Mouse (Mus musculus): ENCODE data around the gene Sptbn2.
A peak's percentile ranks its signal among the peaks of the same experiment; 100 is the strongest.

Sptbn2 gene

GRCm38 (mm10) chr19:4711098-4711600 lies at the start of gene Sptbn2:
TSS of gene Sptbn2 (plus strand) at chr19:4711167.
- no peak for DNase-seq (ENCODE audit: low spot score)

DNA sequence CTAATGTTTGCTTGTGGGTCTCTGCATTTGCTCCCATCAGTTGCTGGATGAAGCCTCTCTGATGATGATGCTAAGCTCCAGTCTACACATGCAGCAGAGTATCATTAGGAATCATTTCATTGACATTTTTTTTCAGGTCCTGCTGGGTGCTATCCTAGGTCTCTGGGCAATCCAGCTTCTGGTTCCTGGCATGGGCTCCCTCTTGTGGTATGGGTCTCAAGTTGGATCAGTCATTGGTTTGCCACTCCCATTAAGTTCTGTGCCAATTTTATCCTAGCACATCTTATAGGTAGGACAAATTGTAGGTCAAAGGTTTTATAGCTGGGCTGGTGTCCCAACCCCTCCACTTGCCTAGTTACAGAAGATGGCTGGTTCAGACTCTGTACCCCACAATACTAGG lies 44.2 kb upstream of the Sptbn2 start:
- no peak for DNase-seq (ENCODE audit: low spot score)

- DNase-seq (ENCODE audit: low spot score), result no peak
These were observed 40.2 kb upstream of the Sptbn2 start for GRCm38 (mm10) chr19:4670776-4671175.

- peak; percentile 10 for DNase-seq (ENCODE audit: low spot score)
These were observed 38.6 kb upstream of the Sptbn2 start for GRCm38 (mm10) chr19:4672401-4672800.

GRCm38 (mm10) chr19:4694346-4694745 lies 16.6 kb upstream of the Sptbn2 start:
- DNase-seq (ENCODE audit: low spot score), result no peak

DNA sequence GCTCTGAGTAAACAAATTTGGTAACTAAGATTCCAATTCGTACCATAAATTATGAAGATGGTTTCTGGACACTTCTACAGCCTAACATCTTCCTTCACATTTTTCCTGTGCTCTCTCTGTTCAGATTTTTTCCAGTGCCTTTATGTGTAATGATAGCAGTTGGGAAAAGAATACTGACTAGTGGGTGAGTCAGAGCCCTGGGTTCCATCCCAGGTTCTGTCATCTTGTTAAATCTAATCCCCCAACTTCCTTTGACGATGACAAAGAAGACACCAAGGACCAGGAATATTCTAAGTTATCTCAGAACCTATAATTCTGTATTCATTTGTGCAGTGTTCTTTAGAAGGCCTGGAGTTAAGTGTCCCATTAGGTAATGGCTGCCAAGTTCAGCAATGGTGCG lies 13.8 kb upstream of the Sptbn2 start:
- DNase-seq (ENCODE audit: low spot score), result no peak

- no peak for DNase-seq (ENCODE audit: low spot score)
These were observed 13.2 kb upstream of the Sptbn2 start for GRCm38 (mm10) chr19:4697721-4698120.

GRCm38 (mm10) chr19:4698205-4698677 lies 12.7 kb upstream of the Sptbn2 start, which contains the start of gene Gm960:
TSS of gene Gm960 (minus strand) at chr19:4698668.
- peak; percentile 77 for DNase-seq (ENCODE audit: low spot score)

DNA sequence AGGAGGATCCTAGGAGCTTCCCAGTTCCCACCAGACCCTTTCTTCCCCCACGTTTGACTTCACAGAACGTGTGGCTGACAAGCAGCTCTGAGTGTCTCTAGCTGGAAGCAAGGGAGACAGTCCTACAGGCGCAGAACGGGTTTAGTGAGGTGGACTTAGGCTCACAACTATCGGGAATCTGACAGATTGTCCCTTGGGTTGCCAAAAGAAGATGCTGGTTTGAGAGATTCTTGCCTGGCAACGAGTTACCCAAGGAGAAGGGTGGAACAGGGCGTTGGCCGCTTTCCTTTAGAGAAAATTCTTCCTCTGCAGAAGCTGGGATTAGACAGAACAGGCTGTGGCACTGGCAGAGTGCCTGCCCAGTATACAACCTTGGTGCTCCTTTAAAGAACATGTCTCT lies 12.1 kb upstream of the Sptbn2 start:
- DNase-seq (ENCODE audit: low spot score), result no peak

DNA sequence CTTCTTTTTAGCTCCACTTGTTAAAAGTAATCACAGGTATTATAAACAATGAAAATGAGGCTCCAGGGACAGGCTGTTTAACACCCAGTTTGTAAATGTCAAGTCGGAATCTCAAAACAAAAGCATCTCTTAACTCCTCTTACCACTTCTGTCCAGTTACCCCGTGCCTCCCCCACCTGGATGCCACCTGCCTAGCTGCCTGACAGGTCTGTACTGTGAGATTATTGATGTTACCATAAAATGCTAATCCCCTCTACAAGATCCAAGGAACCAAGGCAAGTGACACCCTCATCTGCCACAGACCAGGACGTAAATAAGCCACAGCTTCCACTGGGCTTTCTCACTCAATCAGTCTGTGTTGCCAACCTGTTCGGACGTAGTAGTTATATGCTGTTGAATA lies 11.1 kb upstream of the Sptbn2 start:
- no peak for DNase-seq (ENCODE audit: low spot score)

DNA sequence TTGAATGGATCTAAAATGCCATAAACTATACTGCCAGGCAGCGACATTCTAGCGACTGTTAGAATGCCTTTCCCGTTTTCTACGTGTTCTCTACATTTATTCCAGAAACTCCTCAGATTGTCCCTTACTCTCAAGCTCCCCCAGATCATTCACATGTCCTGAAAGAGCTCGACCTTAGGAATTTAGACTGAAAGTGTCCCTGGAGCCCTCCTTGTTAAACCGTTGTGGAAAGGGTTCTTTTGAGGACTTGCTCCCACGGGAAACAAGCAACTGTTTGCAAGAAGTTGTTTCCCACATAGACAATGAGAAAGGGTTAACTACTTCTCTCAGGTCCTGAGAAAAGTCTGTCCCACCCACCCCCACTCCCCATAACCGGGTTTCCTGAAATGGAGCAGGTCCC lies 10.3 kb upstream of the Sptbn2 start:
- DNase-seq (ENCODE audit: low spot score), result no peak

DNA sequence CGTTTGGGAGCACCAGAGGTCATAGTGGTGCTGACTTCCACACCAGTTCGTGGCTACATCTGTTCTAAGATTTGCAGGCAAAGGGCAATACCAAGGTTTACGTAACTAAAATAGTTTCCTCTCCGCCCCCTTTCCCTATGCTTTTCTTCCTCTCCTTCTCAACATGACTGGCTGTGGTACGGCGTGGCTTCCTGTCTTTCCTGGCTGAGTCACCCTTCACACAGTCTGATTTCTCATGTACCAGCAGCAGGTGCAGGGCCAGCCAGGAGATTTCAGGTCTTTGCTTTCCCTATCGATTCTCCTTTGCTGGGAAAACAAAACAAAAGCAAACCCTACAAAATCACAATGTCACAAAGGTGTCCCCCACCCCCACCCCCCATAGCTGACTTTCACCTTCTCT lies 9.7 kb upstream of the Sptbn2 start:
- DNase-seq (ENCODE audit: low spot score), result no peak

GRCm38 (mm10) chr19:4708765-4709164 lies 2.2 kb upstream of the Sptbn2 start:
- DNase-seq (ENCODE audit: low spot score), result no peak

- DNase-seq (ENCODE audit: low spot score), result no peak
These were observed 711 bp downstream of the Sptbn2 start for GRCm38 (mm10) chr19:4711601-4712155.

DNA sequence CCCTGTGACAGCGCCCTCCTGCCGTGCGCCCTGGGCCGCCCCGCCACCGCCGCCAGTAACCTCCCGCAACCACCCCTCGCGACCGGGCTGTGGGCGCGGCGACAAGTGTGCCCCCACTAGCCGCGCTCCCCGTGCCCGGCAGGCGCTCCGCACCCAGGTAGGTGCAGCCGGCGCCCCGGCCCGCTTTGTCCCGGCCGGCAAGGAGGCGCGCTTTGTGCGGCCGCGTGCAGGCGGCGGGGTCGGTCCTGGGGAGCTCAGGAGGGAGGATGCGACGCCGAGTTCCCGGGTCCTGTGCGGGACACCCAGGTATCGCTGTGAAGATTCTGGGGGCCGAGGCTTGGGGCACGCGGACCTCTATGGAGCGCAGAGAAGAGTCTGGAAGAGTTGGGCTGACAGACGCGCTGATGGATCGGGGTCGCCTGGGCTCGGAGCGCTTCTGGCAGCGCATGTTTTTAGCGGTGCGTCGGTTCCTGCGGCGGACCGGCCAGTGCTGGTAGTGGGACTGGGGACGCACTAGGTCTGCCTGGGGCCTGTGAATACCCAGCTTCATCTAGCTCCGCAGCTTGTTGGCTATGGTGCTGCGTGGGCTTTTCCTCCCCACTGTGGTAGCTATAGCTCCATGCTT lies 1.3 kb downstream of the Sptbn2 start:
- no peak for DNase-seq (ENCODE audit: low spot score)

DNA sequence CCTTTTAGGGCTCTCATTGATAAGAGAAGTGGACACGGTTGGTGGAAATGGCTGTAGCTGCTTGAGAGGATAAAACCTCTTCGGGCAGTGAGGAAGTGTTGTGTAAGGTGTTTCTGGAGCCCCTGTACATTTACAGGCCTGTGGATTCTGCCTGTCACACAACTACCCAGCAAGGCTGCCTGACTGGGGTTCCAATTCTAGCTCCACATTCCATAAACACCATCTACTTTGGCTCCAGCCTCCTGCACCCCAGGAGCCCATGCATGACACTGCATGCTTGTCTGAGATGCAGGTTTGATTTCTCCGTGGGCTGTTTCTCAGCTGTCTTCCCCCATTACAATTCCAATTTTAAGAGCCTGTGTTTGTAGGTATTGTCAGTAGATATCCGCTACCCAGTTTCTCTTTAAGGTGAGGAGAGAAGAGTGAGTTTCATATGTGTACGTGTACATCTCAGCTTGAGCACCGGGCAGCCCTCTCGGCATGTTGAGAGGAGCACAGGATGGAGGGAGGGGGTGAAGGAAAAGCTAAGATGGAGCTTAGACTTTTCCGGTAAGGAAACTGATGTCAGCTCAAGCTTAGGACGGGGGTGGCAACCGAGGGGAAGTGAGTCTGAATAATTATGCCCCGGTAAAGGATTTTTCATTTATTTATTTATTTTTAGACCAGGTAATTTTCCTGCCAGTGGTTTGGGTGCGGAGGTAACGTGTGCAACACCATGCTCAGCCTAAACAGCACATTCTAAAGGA lies 2.0 kb downstream of the Sptbn2 start:
- no peak for DNase-seq (ENCODE audit: low spot score)

GRCm38 (mm10) chr19:4713886-4714285 lies 2.9 kb downstream of the Sptbn2 start:
- DNase-seq (ENCODE audit: low spot score), result no peak

GRCm38 (mm10) chr19:4716756-4717155 lies 5.8 kb downstream of the Sptbn2 start:
- DNase-seq (ENCODE audit: low spot score), result no peak

GRCm38 (mm10) chr19:4717281-4717680 lies 6.3 kb downstream of the Sptbn2 start:
- DNase-seq (ENCODE audit: low spot score), result no peak

DNA sequence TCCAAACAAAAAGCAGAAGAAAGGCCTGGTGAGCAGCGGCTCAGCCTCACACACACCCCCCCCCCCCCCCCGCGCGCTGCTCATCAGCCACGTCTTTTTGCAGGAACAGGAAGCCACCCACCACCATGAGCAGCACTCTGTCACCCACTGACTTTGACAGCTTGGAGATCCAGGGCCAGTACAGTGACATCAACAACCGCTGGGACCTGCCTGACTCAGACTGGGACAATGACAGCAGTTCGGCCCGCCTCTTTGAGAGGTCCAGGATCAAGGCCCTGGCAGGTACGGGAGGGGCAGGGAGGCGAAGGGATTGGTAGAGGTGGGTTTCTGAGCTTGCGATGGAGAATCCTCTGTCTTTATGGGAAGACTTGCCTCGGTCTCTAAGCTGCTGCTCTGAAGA lies 7.7 kb downstream of the Sptbn2 start:
- DNase-seq (ENCODE audit: low spot score), result peak; percentile 32

- peak; percentile 72 for DNase-seq (ENCODE audit: low spot score)
These were observed 8.4 kb downstream of the Sptbn2 start for GRCm38 (mm10) chr19:4719351-4719764.

DNA sequence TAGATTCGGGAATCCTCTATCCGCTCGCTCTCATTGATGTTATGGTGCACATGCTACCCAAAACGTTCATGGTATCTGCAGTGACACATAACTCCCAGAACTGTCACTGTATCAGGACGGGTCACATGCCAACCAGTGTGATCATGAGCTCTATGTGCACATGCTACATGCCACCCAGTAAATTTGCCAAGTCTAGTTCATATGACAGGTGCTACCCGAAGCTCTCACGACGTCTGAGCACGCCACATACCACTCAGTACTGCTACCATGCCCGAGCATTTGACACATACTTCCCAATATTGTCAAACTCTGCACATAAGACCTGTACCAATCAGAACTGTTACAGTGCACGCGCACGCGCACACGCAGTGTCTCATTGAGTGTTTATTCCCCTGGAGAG lies 9.1 kb downstream of the Sptbn2 start:
- no peak for DNase-seq (ENCODE audit: low spot score)

DNA sequence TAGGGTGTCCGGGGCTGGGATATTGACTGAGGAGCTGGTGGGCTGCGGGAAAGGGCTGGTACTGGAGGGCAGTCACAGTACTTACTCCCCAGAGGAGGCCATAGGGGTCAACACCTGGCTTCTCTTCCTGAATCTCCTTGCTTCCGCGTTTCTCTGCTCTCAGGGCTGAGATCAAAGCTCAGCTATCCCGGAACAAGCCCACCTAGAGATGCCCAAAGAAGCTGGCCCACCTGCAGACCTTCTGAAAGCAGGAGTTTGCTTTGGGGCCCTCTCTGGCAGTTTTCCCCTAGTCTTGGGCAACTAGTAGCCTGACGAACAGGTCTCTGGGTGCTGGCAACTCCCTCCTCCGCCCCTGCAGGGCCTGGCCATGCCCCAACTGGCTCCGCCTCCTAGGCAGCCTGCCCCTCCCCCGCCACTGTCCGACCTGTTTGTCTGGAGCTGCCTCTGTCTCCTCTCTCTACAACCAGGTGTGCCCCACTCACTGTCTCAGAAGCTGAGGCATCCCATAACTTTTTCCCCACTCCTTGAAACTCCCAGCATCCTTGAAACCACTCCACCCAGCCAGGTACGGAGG lies 9.8 kb downstream of the Sptbn2 start:
- peak; percentile 92 for DNase-seq (ENCODE audit: low spot score)

Measured in urinary bladder, postnatal 14 days (tissue).